Mouse (Mus musculus) G1E (cell line): ENCODE measurements around the gene Tas2r134. TPM values are rescaled to one million over a fixed set of nuclear protein-coding genes. Genes with fewer than 3 reads are reported as not detected.

Source experiments
- ATAC-seq: 2 replicates; pipeline ENCODE4 v1.8.0; 2016; ENCODE audit warnings: mild to moderate bottlenecking; ENCODE audit not compliant: insufficient number of reproducible peaks, poor library complexity, low FRiP score, severe bottlenecking; ENCODE audit errors: extremely low read depth
- DNase-seq: peaks from one replicate; pipeline ENCODE4 v3.0.0; 2012; ENCODE audit warnings: low spot score
- H3K27me3 ChIP-seq: 2 replicates; pipeline ENCODE4 v1.6.1; 2012; ENCODE audit warnings: mild to moderate bottlenecking, low read length, inconsistent platforms; ENCODE audit not compliant: insufficient read depth
- H3K36me3 ChIP-seq: replicated peaks from 2 replicates; pipeline ENCODE3; 2012; ENCODE audit warnings: mild to moderate bottlenecking, inconsistent platforms
- H3K4me1 ChIP-seq: 2 replicates; pipeline ENCODE4 v1.6.1; 2012; ENCODE audit warnings: low read depth, low read length, inconsistent platforms, mixed read lengths; ENCODE audit not compliant: insufficient read depth
- H3K4me3 ChIP-seq: 2 replicates; pipeline ENCODE4 v1.5.1; 2012; ENCODE audit warnings: low read depth, mild to moderate bottlenecking, inconsistent platforms, low read length, moderate library complexity, mixed read lengths
- H3K9me3 ChIP-seq: replicated peaks from 2 replicates; pipeline ENCODE4 v1.6.1; 2012; ENCODE audit warnings: inconsistent platforms
- CTCF ChIP-seq: IDR thresholded peaks from 2 replicates; pipeline ENCODE4 v1.5.1; 2012; ENCODE audit warnings: low read depth, low read length, inconsistent platforms, mixed read lengths
- GATA1 ChIP-seq: IDR thresholded peaks from 2 replicates; pipeline ENCODE4 v1.6.1; 2012; ENCODE audit warnings: borderline replicate concordance, low read length, inconsistent platforms, mixed read lengths
- GATA2 ChIP-seq: IDR thresholded peaks from 2 replicates; pipeline ENCODE4 v1.6.1; 2012; ENCODE audit warnings: low read depth, low read length, inconsistent platforms, borderline replicate concordance
- POLR2AphosphoS5 ChIP-seq: IDR thresholded peaks from 2 replicates; pipeline ENCODE4 v1.6.1; 2012; ENCODE audit warnings: low read depth, low read length, inconsistent platforms; ENCODE audit not compliant: insufficient replicate concordance
- TAL1 ChIP-seq: conservative IDR thresholded peaks from 2 replicates; pipeline ENCODE4 v1.6.1; 2012; ENCODE audit warnings: low read depth, low read length, inconsistent platforms, mixed read lengths
- polyA plus RNA-seq: library from polyadenylated mRNA; stranded (reverse); fragments of >175 nt; gene quantifications from 2 replicates; pipeline ENCODE4 v1.2.3, GENCODE M21; 2012
- total RNA-seq, 2 experiments: library from RNA; stranded (forward) in 1 of 2; stranded (reverse) in 1 of 2; fragments of 200-1000 nt in 1 of 2; fragments of >200 nt in 1 of 2; fragmentation: Nextera tagmentation in 1 of 2; gene quantifications; 2 replicates each; pipeline ENCODE4 v1.2.3; 2014 to 2017

Tas2r134 gene
- total and polyA plus RNA-seq, 3 experiments: not detected

DNA sequence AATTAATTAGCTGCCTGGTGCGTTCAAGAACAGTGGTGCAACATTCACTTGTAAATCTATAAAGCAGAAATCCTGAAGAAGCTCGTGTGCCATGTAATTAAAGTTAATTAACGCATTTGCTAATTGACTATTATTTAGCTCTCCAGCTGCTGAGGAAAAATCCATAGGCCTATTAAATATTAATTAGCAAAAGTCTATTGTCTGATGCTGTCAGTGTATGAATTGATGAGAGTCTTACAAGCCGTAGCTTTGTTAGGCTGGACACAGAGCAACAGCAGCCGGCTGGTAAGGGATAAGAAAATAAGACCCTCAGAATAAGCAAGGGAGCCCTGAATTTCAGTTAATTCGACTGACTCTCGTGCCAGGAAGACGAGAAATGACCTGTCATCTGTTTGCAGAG is 37.0 kb upstream of the Tas2r134 start:
- Histone ChIP-seq H3K27me3 (no peaks in the 10 kb centered on the region), H3K9me3 (peaks cover 12% of the 10 kb centered on the region; the same call in 1 of the 2 replicates), H3K4me1 (no peaks in the 10 kb centered on the region), H3K4me3 (no peak overlapping the region), H3K36me3 (no peaks in the 10 kb centered on the region)
- no peak for ATAC-seq
- no peak for TF ChIP-seq CTCF
- no peak for TF ChIP-seq GATA2
- no peak for TF ChIP-seq GATA1
- TF ChIP-seq TAL1: no peak
- no peak for TF ChIP-seq POLR2AphosphoS5
- DNase-seq: no peak

DNA sequence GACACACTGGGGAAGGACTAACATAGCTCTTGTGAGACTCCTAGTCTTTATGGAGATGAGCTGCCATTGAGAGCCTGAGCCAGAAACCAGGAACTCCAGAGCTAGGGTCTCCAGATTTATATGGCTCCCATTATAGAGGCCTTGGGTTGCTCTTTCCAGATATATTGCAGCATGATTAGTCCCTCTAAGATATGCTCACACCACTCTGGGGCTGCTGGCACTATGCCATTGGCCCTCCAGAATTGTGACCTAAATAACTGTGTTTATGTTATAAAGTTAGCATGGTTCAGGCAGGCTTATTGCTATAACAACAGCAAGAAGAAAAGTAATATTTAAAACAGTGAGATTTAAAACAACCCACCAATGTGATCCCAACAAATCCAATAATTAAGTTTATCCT is 35.2 kb upstream of the Tas2r134 start:
- Histone ChIP-seq H3K9me3 (peaks cover 9% of the 10 kb centered on the region; the same call in 1 of the 2 replicates), H3K4me1 (no peaks in the 10 kb centered on the region), H3K27me3 (no peaks in the 10 kb centered on the region), H3K36me3 (no peaks in the 10 kb centered on the region), H3K4me3 (no peak overlapping the region)
- no peak for ATAC-seq
- DNase-seq: no peak
- TF ChIP-seq TAL1 (no peak), GATA2 (no peak)

DNA sequence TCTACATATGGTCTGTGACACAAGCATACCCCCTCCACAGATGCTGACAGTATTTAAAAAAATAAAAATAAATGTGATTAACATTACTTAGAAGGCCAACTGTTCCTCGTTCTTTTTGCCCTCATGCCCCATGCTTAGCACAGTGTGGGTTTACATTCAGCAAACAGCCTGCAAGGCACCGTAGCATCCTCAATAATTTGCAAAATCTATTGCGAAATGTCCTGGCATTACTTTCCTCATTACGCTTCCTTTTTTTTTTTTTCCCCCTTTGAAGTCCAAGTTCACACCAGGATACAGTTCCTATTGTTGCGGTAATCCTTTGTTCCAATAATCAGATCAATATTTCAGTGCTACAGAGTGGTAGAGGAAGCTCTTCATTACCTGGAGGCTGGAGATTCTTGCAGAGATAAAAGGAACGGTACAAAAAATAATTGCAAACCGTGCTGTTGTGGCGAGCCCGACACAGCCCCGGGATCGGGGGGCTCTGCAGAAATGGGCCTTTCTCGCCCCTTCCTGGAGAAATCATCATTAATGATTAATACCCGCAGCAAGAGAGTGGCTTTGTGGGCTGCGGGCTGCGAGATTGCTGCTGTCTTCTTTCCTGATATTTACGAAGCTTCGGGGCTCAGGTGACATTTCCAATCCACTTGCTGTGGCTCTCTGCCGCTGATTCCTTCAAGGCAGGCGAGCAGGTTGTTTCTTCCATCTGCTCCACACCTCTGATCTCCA is 27.7 kb upstream of the Tas2r134 start:
- no peak for ATAC-seq

DNA sequence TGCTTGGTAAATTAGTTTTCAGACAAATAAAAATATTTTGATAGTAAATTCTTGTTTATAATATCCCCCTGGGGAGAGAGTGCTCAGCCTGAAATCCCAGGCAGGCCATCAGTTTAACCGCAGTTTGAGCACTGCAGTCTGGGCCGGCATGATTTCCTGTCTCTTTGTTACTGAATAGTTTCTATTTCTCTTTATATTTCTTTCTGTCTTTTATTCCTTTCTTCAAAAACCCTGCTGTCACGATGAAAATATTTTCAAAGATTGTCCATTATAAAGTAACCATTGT is 27.2 kb upstream of the Tas2r134 start:
- H3K4me1 ChIP-seq: no peaks in the 10 kb centered on the region
- H3K36me3 ChIP-seq: no peaks in the 10 kb centered on the region
- peaks cover 24% of the 10 kb centered on the region for H3K9me3 ChIP-seq
- H3K27me3 ChIP-seq: no peaks in the 10 kb centered on the region
- ATAC-seq (no peak), DNase-seq (no peak)
- no peak for TF ChIP-seq CTCF
- H3K4me3 ChIP-seq: no peak overlapping the region

More for the DNA sequence above, 27.7 kb upstream of the Tas2r134 start:
- Histone ChIP-seq H3K4me1 (no peaks in the 10 kb centered on the region), H3K36me3 (no peaks in the 10 kb centered on the region), H3K4me3 (no peak overlapping the region), H3K27me3 (no peaks in the 10 kb centered on the region), H3K9me3 (peaks cover 24% of the 10 kb centered on the region)
- TF ChIP-seq TAL1 (no peak), GATA1 (no peak), GATA2 (no peak), POLR2AphosphoS5 (no peak), CTCF (no peak)
- DNase-seq: no peak

DNA sequence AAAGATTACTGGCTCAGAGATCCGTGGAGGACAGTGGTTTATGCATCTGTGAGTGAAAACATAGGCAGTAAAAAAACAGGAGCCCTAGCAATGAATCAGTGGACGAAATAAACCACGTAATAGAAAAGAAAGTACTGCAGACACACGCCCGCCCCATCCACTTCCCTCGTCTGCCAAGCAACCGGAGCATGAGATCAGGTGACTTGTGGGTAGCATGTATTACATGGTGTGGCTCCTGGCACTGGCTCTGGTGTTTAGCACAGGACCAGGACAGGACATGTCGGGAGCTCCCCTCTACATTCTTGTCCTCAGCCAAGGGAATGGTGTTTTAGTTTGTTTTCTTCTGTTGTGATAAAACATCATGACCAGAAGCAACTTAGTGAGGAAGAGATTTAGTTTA is 26.4 kb upstream of the Tas2r134 start:
- ATAC-seq (no peak), DNase-seq (no peak)
- Histone ChIP-seq H3K9me3 (peaks cover 28% of the 10 kb centered on the region), H3K36me3 (no peaks in the 10 kb centered on the region), H3K27me3 (no peaks in the 10 kb centered on the region), H3K4me3 (no peak overlapping the region), H3K4me1 (no peaks in the 10 kb centered on the region)
- TF ChIP-seq GATA1: no peak
- TF ChIP-seq CTCF: no peak
- no peak for TF ChIP-seq POLR2AphosphoS5
- TF ChIP-seq TAL1: no peak
- no peak for TF ChIP-seq GATA2

DNA sequence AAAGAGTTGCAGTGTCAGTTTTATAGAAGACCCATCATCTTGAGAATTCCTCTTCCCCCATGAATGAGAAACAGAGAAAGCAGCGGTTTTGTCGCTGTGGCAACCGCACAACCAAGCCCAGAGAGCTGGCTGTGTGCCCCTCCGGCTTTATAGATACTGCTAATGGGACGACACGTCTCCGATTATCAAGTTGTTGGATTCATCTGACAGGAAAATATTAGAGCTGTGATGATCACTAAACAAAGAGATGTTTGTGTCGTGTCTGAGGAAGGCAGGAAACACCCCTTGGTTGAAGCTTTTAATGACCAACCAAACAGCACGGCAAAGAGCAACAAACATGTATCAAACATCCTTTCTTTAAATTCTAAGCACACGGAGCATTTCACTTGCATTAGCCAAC is 17.0 kb upstream of the Tas2r134 start:
- ATAC-seq (no peak), DNase-seq (no peak)
- peaks cover 16% of the 10 kb centered on the region for H3K9me3 ChIP-seq
- no peaks in the 10 kb centered on the region for H3K27me3 ChIP-seq
- H3K4me3 ChIP-seq: no peak overlapping the region
- no peak for TF ChIP-seq GATA1
- TF ChIP-seq TAL1: no peak
- TF ChIP-seq GATA2: no peak
- no peak for TF ChIP-seq POLR2AphosphoS5
- TF ChIP-seq CTCF: no peak
- no peaks in the 10 kb centered on the region for H3K4me1 ChIP-seq
- no peaks in the 10 kb centered on the region for H3K36me3 ChIP-seq

DNA sequence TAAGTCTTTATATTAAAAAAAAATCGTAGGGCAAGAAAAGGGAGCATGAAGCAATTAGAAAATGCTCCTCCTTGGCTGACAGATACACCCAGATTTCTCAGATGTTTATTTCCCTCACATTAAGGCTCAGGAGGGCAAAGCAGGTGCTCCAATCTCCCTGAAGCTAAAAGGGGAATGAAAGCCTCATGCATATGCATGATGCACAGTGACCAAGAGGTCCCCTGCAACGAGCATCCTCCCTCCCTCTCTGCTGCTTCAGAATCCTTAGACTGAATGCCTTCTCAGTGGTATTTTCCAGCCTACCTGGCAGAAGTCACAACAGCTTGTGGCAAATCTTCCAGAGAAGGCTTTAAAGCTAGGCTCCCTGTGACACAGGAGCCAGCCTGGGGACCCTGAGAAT is 16.4 kb upstream of the Tas2r134 start:
- no peaks in the 10 kb centered on the region for H3K4me1 ChIP-seq
- no peaks in the 10 kb centered on the region for H3K36me3 ChIP-seq
- no peak for ATAC-seq
- no peaks in the 10 kb centered on the region for H3K27me3 ChIP-seq
- no peak overlapping the region for H3K4me3 ChIP-seq
- no peak for DNase-seq
- H3K9me3 ChIP-seq: peaks cover 11% of the 10 kb centered on the region
- TF ChIP-seq GATA2 (no peak), GATA1 (no peak)
